Mouse (Mus musculus): ENCODE results near the gene Rfxap. TPM values are rescaled to one million over a fixed set of nuclear protein-coding genes. Genes with fewer than 3 reads are reported as not detected.

The Rfxap gene
- polyA plus RNA-seq, 1 experiment from 2014 or later, result 22.4 TPM

- Histone ChIP-seq H3K27me3 (replicated peaks; ENCODE audit: insufficient read depth, low read length) (no peaks in the 10 kb centered on the region), H3K9me3 (ENCODE audit: low read length) (no peaks in the 10 kb centered on the region), H3K4me3 (ENCODE audit: low read depth, low read length) (no peak overlapping the region), H3K27ac (ENCODE audit: low read length) (no peak overlapping the region), H3K4me1 (ENCODE audit: insufficient read depth, low read depth, low read length) (no peaks in the 10 kb centered on the region), H3K36me3 (ENCODE audit: insufficient read depth, low read length) (no peaks in the 10 kb centered on the region), H3K4me2 (replicated peaks; ENCODE audit: low read depth, low read length) (no peak overlapping the region), H3K9ac (replicated peaks; ENCODE audit: low read depth) (no peak overlapping the region)
- TF ChIP-seq EP300 (IDR thresholded peaks at IDR 0.05), result no peak
- peak; percentile 59 for TF ChIP-seq CTCF (IDR thresholded peaks at IDR 0.05)
- DNase-seq (ENCODE audit: low spot score) (peak; percentile 30), ATAC-seq (no peak)
- 97% methylated on average over 1 of the region's 1 CpGs for WGBS
Measured at GRCm38 (mm10) chr3:54795806-54796205, 11.8 kb downstream of the Rfxap start.

GRCm38 (mm10) chr3:54795379-54795778, 12.2 kb downstream of the Rfxap start:
- Histone ChIP-seq H3K36me3 (ENCODE audit: insufficient read depth, low read length) (no peaks in the 10 kb centered on the region), H3K9ac (replicated peaks; ENCODE audit: low read depth) (no peak overlapping the region), H3K27ac (ENCODE audit: low read length) (no peak overlapping the region), H3K9me3 (ENCODE audit: low read length) (no peaks in the 10 kb centered on the region), H3K4me1 (ENCODE audit: insufficient read depth, low read depth, low read length) (no peaks in the 10 kb centered on the region), H3K27me3 (replicated peaks; ENCODE audit: insufficient read depth, low read length) (no peaks in the 10 kb centered on the region), H3K4me3 (ENCODE audit: low read depth, low read length) (no peak overlapping the region), H3K4me2 (replicated peaks; ENCODE audit: low read depth, low read length) (no peak overlapping the region)
- WGBS, result 89% methylated on average over 5 of the region's 5 CpGs
- no peak for DNase-seq (ENCODE audit: low spot score)
- no peak for ATAC-seq
- TF ChIP-seq EP300 (IDR thresholded peaks at IDR 0.05), result no peak
- peak; percentile 36 for TF ChIP-seq CTCF (IDR thresholded peaks at IDR 0.05)

- H3K4me2 ChIP-seq (replicated peaks; ENCODE audit: low read depth, low read length), result no peak overlapping the region
- ATAC-seq (no peak), DNase-seq (ENCODE audit: low spot score) (no peak)
- no peak overlapping the region for H3K9ac ChIP-seq (replicated peaks; ENCODE audit: low read depth)
- H3K9me3 ChIP-seq (ENCODE audit: low read length), result no peaks in the 10 kb centered on the region
- H3K4me1 ChIP-seq (ENCODE audit: insufficient read depth, low read depth, low read length), result no peaks in the 10 kb centered on the region
- no peaks in the 10 kb centered on the region for H3K27me3 ChIP-seq (replicated peaks; ENCODE audit: insufficient read depth, low read length)
- TF ChIP-seq CTCF (IDR thresholded peaks at IDR 0.05) (peak; percentile 47), EP300 (IDR thresholded peaks at IDR 0.05) (no peak)
- no peaks in the 10 kb centered on the region for H3K36me3 ChIP-seq (ENCODE audit: insufficient read depth, low read length)
- no peak overlapping the region for H3K4me3 ChIP-seq (ENCODE audit: low read depth, low read length)
- 88% methylated on average over 6 of the region's 6 CpGs for WGBS
- no peak overlapping the region for H3K27ac ChIP-seq (ENCODE audit: low read length)
Measured at GRCm38 (mm10) chr3:54793762-54794161, 13.8 kb downstream of the Rfxap start.

- DNase-seq (ENCODE audit: low spot score), result no peak
- H3K4me3 ChIP-seq (ENCODE audit: low read depth, low read length), result no peak overlapping the region
- H3K9me3 ChIP-seq (ENCODE audit: low read length), result no peaks in the 10 kb centered on the region
- no peak overlapping the region for H3K27ac ChIP-seq (ENCODE audit: low read length)
- H3K9ac ChIP-seq (replicated peaks; ENCODE audit: low read depth), result no peak overlapping the region
- H3K27me3 ChIP-seq (replicated peaks; ENCODE audit: insufficient read depth, low read length), result no peaks in the 10 kb centered on the region
- no peak for ATAC-seq
- no peak overlapping the region for H3K4me2 ChIP-seq (replicated peaks; ENCODE audit: low read depth, low read length)
- H3K36me3 ChIP-seq (ENCODE audit: insufficient read depth, low read length), result no peaks in the 10 kb centered on the region
- TF ChIP-seq CTCF (IDR thresholded peaks at IDR 0.05) (no peak), EP300 (IDR thresholded peaks at IDR 0.05) (no peak)
- 62% methylated on average over 10 of the region's 10 CpGs for WGBS
- H3K4me1 ChIP-seq (ENCODE audit: insufficient read depth, low read depth, low read length), result no peaks in the 10 kb centered on the region
Measured at GRCm38 (mm10) chr3:54791822-54792677, 15.5 kb downstream of the Rfxap start.

GRCm38 (mm10) chr3:54790601-54791000, 17.0 kb downstream of the Rfxap start:
- Histone ChIP-seq H3K4me1 (ENCODE audit: insufficient read depth, low read depth, low read length) (no peaks in the 10 kb centered on the region), H3K4me3 (ENCODE audit: low read depth, low read length) (no peak overlapping the region), H3K9ac (replicated peaks; ENCODE audit: low read depth) (no peak overlapping the region), H3K9me3 (ENCODE audit: low read length) (no peaks in the 10 kb centered on the region), H3K36me3 (ENCODE audit: insufficient read depth, low read length) (no peaks in the 10 kb centered on the region), H3K27me3 (replicated peaks; ENCODE audit: insufficient read depth, low read length) (no peaks in the 10 kb centered on the region), H3K4me2 (replicated peaks; ENCODE audit: low read depth, low read length) (no peak overlapping the region), H3K27ac (ENCODE audit: low read length) (no peak overlapping the region)
- TF ChIP-seq EP300 (IDR thresholded peaks at IDR 0.05), result no peak
- TF ChIP-seq CTCF (IDR thresholded peaks at IDR 0.05), result no peak
- no peak for DNase-seq (ENCODE audit: low spot score)
- no peak for ATAC-seq
- 53% methylated on average over 2 of the region's 2 CpGs for whole genome bisulfite sequencing

GRCm38 (mm10) chr3:54775989-54776631, 31.5 kb downstream of the Rfxap start:
- H3K9me3 ChIP-seq (ENCODE audit: low read length), result no peaks in the 10 kb centered on the region
- H3K27me3 ChIP-seq (replicated peaks; ENCODE audit: insufficient read depth, low read length), result no peaks in the 10 kb centered on the region
- H3K36me3 ChIP-seq (ENCODE audit: insufficient read depth, low read length), result no peaks in the 10 kb centered on the region
- H3K27ac ChIP-seq (ENCODE audit: low read length), result no peak overlapping the region
- WGBS, result 69% methylated on average over 7 of the region's 7 CpGs
- TF ChIP-seq EP300 (IDR thresholded peaks at IDR 0.05), result no peak
- TF ChIP-seq CTCF (IDR thresholded peaks at IDR 0.05), result no peak
- ATAC-seq (no peak), DNase-seq (ENCODE audit: low spot score) (no peak)
- H3K4me3 ChIP-seq (ENCODE audit: low read depth, low read length), result no peak overlapping the region
- no peak overlapping the region for H3K9ac ChIP-seq (replicated peaks; ENCODE audit: low read depth)
- H3K4me2 ChIP-seq (replicated peaks; ENCODE audit: low read depth, low read length), result no peak overlapping the region
- H3K4me1 ChIP-seq (ENCODE audit: insufficient read depth, low read depth, low read length), result no peaks in the 10 kb centered on the region
